Mouse (Mus musculus) G1E-ER4 (cell line): ENCODE measurements around the gene Slc38a5. TPM values are rescaled to one million over a fixed set of nuclear protein-coding genes. Genes with fewer than 3 reads are reported as not detected.

Experiments
- GATA1 ChIP-seq: IDR thresholded peaks from one replicate; pipeline ENCODE4 v1.8.0; 2012; ENCODE audit warnings: low read length, inconsistent platforms
- polyA plus RNA-seq: library from polyadenylated mRNA; stranded (reverse); fragments of >175 nt; gene quantifications from 2 replicates; pipeline ENCODE4 v1.2.3, GENCODE M21; 2012

The Slc38a5 gene
- polyA plus RNA-seq, result 0.45 and 6.2 TPM in 2 replicates

DNA sequence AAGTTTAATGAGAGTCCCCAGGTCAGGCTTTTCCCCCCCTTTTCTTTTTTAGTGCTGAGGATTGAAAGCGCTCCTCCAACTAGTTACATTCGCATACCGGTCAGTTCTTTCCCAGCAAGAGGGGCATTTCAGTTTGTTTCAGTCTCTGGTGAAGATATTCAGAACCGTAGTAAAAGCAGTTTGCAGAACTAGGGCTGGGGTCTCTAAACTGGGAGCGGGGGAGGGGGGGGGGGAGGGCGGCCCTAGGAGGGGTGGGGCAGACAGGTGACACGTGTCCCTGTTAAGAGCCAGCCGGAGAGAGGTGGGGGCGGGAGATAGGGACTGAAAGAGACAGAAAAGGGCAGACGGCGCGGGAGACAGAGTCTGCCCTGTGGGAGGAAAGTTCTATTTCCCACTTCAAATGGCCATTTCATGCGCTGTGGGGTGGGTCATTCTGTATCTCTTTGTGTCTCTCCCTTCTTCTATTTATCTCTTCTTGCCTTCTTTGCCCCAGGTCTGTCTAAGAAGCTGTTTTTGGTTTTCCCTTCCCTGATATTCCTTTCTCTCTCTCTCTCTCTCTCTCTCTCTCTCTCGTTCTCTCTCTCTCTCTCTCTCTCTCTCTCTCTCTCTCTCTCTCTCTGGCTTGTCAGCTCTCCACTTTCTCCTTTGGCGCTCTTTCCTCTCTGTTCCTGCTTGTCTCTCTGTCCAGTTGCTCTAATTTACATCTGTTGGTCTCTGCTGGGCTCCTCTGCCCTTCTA is at the start of gene Slc38a5:
Gene Slc38a5 (plus strand): TSS at position 51 of the 738 bp plus-strand sequence.
- TF ChIP-seq GATA1, result no peak

DNA sequence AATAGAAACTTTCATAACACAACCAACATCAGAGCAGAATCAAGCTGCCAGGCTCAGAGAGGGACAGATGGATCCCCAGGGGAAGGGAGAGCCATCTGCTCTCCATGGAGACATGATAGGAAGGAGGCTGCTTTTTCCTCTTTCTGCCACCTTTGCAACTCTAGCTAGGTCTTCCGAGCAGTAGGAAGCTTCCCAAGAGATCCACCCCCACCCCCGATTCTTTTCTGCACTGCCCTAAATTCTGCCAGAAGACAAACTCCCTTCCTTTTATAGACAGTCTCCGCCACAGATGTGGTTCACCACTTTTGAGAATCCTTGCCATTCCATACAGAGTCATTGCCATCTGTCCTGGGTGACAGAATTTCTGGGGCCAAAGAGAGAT is 48.6 kb upstream of the Slc38a5 start:
- no peak for TF ChIP-seq GATA1

DNA sequence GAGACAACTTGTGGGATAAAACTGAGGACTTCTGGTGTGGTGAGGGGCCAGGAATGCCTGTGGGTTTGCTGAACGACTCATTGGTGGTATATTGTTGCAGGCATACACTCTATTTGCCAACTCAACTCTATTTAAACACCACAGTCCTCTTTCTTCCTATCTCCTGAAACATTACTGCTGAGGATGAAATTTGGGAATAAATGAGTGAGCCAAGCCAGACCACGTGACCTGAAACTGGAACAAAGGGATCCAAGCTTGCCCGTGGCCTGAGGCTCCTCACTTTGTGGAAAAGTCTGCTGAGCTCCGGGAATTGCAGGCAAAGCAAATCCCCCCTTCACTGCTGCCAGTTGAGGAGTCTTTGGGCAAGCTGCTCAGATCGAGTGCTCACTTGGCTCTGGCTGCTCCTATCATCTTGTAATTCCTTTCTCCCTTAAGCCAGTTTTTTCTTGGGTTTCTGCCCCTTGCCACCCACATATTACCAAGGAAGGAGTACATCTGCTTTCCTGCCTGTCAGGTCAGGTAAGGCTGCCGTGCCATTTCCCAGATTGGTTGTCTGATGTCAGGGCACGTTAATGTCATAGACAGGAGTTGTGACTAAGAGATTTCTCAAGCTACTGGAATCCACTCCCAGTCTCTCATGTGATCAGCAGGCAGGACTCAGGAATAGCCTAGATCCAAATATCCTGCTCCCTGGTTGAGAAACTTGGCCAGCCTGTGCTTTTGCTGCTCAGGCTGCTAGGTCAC is 48.1 kb upstream of the Slc38a5 start:
- TF ChIP-seq GATA1, result no peak

DNA sequence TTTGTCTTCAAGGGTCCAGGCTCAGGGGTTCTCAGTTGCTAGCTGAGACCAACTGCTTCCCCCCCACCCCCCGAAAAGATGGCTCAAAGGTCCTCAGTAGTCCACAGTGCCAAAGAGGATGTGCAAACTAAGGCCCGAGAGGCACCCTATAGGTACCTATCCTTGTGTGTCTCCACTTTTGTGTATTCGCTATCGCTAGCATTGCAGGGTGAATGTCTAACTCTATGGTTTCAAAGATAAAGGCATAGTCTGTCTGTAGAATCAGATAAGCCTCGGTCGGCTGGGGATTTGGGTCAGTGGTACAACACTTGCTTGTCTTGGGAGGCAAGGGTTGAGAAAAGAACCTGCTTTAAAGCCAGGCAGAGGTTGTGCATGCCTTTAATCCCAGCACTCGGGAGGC is 47.5 kb upstream of the Slc38a5 start:
- no peak for TF ChIP-seq GATA1

DNA sequence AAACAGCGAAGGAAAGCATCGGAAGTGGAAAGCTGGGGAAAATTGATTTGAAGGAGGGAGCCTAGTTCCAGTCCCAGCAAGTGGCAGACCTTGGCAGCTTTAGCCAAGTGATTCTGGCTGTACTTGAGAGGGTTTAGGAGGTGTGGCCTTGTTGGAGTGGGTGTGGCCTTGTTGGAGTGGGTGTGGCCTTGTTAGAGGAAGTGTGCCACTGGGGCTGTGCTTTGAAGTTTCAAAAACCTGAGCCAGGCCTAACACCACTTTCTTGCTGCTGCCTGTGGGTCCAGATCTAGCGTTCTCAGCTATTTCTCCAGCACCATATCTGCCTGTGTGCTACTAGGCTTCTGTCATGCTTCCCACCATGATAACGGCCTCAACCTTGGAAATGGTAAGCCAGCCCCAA is 40.7 kb upstream of the Slc38a5 start:
- TF ChIP-seq GATA1, result no peak

DNA sequence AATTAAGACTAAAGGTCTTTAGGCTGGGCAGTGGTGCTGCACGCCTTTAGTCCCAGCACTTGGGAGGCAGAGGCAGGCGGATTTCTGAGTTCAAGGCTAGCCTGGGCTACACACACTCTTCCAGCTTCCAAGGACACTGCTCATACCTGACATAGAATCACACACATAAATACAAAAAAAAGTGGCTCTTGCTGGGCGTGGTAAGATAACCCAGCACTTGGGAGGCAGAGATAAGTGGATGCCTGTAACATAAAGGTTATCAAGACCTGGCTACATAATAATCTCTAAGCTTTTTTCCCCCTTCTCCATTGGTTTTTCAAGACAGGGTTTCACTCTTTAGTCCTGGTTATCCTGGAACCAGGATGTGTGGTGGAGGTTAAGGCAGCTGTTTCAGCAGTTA is 37.3 kb upstream of the Slc38a5 start:
- TF ChIP-seq GATA1, result peak; percentile 4

DNA sequence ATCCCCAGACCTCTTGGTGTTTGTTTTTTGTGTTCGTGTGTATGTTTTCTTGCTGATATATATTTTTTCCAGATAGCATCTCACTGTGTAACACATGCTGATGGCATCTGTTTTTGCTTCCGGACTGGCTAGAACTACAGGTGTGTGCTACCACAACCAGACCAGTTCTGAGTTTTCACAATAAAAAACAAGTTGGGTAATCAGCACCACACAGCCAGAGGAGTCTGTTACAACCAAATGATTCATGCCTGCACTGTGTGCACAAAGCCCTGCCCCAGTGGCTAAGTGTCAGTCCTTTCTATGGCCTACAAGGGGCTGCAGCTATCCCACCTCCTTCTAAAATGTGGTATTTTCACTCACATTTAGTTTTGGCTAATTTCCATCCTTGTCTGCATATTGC is 34.2 kb upstream of the Slc38a5 start:
- no peak for TF ChIP-seq GATA1

DNA sequence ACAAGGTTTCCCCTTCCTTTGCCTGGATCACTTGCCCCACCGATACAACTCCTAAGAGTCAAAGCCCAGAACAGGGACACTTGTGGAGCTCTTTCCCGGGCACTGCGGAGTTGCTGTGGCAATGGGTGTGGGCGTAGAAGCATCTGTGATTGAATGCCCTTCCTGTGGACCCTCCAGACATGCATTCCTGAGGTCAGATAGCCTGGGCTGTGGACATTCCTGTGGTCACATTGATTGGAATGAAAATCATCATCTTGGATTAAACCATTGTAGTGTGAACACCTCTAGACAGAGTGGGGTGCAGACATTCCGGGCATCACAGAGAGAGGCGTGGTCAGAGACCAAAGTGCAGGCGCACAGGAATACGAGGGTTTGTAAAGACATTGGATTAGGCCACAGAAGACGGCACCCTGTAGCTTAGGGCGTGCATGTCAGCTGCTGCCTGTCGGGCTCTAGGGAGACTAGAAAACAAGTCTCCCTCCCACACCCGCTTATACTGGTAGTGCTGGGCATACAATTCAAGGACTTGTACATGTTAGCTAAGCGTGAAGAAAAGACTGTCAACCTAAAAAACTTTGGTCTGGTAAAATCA is 32.0 kb upstream of the Slc38a5 start:
- TF ChIP-seq GATA1, result no peak

DNA sequence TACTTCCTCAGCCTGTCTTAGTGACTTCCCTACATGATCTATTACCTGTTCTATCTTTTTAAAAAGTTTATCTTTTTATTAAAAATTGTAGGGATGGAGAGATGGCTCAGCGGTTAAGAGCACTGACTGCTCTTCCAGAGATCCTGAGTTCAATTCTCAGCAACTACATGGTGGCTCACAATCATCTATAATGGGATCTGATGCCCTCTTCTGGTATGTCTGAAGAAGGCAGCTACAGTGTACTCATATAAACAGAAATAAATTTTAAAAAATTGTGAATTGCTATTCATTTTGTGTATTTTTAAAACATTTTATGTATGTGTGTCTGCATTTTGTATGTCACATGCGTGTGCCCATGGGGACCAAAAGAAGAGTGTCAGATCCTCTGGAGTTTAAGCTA is 23.3 kb upstream of the Slc38a5 start:
- no peak for TF ChIP-seq GATA1

DNA sequence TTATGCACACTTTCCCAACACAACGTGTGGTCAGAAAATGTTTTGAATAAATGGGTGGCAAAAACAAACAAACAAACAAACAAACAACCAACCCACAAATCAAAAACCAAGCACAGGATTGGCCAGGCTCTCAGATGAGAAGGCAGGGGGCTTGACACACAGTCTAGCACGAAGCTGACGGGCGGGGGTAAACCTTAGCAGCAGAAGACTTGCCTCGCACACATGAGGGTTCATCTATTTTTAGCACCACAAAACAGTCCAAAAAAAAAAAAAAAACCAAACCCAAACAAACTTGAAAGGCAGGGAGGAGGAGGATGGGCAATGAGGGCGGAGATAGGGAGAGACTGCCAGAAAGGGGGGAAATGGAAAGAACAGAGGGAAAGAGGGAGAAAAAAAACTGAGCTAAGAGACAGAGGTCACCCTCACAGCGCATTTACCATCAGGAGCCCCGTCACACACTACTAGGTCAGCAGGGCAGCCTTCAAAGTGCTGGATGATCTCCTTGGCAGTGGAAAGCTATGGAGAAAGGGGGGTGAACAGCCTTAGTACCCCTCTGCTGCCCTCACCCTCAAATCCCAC is 22.3 kb upstream of the Slc38a5 start:
- TF ChIP-seq GATA1, result no peak

DNA sequence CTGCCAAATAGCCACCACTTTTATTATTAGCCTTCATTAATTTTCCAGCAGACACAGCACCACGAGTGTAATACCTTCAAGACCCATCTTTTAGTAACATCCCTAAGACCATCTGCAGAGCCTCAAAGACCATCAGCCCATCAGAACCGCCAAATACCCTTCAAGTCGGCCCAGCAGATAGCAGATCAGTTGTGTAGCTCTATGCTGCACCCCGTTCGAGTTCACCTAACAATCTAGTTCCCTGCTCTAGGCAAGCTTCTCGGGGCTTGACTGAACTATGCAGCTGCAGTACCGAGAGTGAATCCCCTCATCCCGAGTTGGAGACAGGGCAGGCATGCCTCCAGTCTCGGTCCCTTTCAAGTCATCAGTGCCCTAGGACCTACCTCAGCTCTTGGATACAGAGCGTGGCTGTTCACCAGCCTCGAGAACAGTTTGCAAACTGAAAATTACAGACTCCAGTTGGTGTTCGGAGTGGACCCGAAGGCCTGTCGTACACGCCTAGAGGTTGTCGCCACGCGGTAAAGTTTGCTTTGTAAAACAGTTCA is 19.1 kb upstream of the Slc38a5 start:
- no peak for TF ChIP-seq GATA1

DNA sequence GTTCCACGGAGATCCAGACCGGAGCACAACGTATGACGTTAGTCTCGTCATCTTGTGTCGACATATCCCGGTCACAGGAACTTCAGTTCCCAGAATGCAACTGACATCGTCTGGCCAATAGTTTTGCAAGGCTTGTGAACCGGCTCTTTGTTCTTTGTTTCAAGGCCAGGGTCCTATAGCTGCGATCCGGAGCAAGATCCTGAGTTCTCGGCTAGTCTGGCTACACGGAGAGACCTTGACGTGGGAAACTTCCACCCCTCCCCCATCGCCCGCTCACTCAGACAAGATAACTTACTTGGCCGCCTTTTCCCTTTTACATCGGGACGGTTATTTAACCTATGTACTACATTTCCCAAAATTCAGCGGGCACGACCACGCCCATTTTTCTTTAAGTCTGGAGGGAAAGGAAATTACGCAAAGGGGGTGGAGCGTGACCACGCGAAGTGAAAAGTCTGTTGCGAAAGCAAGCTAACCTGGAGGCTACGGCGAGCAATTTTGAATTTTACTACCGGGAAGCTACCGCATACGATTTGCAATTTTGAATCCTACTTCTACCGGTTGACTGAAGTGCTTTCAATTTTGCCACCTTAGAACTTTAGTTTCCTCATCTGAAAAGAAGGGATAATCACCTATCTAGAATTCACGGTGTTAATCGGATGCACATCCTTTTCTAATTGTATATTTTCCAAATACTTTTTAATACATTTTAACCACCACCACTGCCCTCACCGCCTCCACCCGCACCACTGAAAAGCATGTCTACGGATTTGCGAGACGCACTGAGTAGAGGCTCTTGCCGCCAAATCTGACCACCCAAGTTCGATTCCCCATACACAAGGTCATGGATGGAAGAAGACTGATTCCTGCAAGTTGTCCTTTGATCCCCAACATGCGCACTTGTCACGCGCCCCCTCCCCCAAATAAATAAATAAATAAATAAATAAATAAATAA is 18.3 kb upstream of the Slc38a5 start, which contains the start of gene Ftsj1:
Gene Ftsj1 (minus strand): TSS at position 73 of the 952 bp plus-strand sequence.
- TF ChIP-seq GATA1, result no peak

DNA sequence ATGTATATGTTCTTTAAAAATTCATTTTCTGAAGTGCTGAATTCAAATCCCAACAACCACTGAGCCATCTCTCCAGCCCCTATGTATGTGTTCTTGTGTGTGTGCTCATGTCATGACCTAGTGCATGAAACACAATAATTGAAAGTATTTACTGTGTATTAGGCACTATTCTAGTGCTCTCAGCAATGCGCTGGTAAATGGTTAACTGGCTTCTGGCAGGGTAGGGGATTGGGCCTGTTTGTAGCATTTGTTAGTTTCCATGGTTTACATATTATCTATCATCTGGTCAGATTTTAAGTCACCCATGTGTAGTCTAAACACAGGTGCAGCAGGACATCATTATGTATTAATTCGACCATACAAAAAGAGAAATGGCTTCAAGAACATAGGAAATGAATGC is 17.2 kb upstream of the Slc38a5 start:
- no peak for TF ChIP-seq GATA1

DNA sequence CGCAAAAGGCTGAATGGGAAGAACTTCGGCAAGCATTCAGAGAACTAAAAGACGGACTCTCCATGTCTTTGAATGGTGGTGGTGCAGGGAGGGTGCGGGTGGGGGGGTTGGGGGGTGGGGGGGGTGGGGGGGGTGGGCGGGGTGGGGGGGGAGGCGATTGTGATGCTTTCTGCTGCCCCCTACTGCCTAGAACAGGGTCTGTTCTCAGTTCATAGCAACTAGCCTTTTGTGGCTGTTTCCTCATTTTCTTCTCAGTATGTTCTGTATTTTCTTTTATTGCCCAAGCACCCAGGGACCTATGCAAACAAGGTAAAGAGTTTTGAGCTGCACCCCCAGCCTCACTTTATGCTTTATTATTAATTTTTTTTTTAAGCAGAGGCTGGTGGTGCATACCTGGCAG is 15.1 kb upstream of the Slc38a5 start:
- no peak for TF ChIP-seq GATA1

DNA sequence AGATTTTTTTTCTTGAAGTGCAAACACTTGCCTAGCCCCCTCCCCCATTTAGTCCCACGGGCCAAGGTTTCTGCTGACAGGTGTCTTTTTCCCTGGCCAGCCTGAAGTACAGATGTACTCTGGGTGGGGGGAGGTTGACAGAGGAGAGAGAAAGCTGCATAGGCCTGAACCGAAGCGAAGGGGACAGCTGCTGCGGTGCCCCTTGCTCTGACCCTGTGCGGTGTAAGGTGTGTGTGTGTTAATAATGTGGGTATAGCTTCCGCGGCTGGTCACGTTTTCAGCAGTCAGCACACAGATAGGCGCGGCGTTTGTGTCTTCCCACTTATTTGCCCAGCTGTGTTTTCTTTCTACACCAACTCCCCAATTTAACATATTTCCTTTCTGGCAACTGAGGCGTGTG is 11.5 kb upstream of the Slc38a5 start:
- no peak for TF ChIP-seq GATA1
